1 mouse cellular context compared by ENCODE assay signal in genomic region chr11:86737301-86738000, GRCm38 (mm10).
A peak's percentile ranks its signal among the peaks of the same experiment; 100 is the strongest.
TF ChIP-seq lines count a peak whose summit lies in the region.

No protein-coding gene starts in this region.

TF ChIP-seq in MEL, 35 proteins besides CTCF, POLR2A, EP300 and RAD21 (continued from another document):
- TF ChIP-seq ZKSCAN1 (IDR thresholded peaks at IDR 0.05; ENCODE audit: low read depth, low read length) (no peak), ETS1 (IDR thresholded peaks at IDR 0.05; ENCODE audit: low read depth, low read length) (no peak), MYC (IDR thresholded peaks at IDR 0.05; ENCODE audit: low read depth, low read length) (0 out of 2 replicates have a peak, but pooled peaks have one; percentile 24), MXI1 (IDR thresholded peaks at IDR 0.05; ENCODE audit: low read depth, low read length) (peak; percentile 62; the same call in 1 of the 2 replicates)
